Mouse (Mus musculus) MN1 (cell line): ENCODE data around the gene Pabpn1.
"Not testable (repeated sequence)": the region's sequence is repeated elsewhere in the genome, so short reads cannot be mapped to it uniquely, and the experiment has no call there.

ENCODE experiments used
- DNase-seq: peaks from one replicate; pipeline ENCODE4 v3.0.0-alpha.2; 2016; ENCODE audit warnings: low spot score

Gene Pabpn1

GRCm38 (mm10) chr14:54936831-54937160 lies 44.5 kb downstream of the Pabpn1 start:
- DNase-seq: no peak

DNA sequence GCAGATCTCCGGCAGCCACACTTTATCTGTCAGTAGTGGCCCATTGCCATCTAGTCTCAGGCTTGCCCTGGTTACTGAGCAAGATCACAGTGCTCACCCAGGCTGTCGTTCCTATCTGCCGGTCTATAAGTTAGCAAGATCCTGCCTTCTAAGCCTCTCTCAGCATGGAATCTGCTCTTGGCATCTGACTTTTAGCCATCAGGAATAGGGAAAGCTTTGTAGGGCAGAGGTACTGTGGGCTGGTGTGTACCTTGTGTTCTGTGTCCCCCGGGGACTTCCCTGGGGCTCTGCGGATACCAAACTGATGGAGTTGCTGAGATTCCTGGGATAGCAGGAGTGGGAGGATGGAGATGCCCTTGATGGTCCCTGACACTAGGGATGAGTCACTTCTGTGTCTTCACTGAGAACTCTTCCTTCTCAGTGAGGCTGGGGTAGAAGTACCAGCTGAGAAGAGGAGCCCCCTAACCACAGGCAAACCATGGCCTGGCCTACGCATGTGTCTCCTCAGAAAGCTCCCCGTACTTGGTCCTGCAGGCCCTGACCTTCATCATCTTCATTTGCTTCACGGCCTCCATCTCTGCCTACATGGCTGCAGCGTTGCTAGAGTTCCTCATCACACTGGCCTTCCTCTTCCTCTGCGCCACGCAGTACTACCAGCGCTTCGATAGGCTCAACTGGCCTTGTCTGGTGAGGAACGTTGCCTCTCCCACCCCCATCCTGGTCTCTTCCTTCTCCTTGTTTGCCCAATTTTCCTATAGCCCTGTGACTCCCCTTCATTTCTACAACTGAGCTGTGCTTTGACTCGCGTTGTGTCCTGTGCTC lies 45.3 kb downstream of the Pabpn1 start:
- DNase-seq: no peak

GRCm38 (mm10) chr14:54938431-54939219 lies 46.3 kb downstream of the Pabpn1 start:
- no peak for DNase-seq

GRCm38 (mm10) chr14:54939434-54940175 lies 47.3 kb downstream of the Pabpn1 start:
- DNase-seq: peak; percentile 68

DNA sequence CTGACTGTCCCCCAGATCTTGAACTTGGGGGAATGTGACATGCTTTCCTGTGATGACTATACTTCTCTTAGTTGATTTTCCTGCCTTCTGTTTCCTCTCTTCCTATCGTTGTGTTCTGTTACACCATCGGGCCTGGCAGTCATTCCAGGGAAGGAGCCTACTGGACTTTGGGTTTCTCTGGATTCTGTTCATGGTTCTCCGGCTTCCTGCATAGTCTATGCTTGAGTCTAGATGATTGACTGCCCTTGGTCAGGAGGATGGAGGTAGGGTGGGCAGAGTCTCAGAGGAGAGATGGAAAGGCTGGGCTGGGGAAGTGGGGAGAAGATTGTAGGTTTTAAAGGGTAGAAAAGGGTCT lies 47.9 kb downstream of the Pabpn1 start:
- no peak for DNase-seq

GRCm38 (mm10) chr14:54941024-54941978 lies 49.0 kb downstream of the Pabpn1 start:
- DNase-seq: no peak

DNA sequence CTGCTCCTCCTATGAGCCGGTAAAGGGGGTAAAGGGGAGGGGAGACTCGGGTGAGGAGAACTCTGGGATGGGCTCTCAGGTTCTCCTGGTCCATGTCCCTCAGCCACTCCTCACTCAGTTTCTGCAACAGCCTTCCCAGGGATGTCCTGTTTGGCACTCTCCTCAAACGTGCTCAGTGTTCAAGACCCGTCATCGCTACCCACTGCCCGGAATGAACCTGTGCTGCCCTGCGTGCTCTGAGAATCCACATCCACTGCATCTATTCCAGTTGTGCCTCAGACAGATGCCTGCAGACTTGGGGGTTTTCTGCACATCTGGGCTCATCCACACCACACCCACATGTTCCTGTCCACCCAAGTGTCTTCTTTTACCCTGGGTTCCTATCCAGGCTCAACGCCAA lies 50.2 kb downstream of the Pabpn1 start:
- no peak for DNase-seq

DNA sequence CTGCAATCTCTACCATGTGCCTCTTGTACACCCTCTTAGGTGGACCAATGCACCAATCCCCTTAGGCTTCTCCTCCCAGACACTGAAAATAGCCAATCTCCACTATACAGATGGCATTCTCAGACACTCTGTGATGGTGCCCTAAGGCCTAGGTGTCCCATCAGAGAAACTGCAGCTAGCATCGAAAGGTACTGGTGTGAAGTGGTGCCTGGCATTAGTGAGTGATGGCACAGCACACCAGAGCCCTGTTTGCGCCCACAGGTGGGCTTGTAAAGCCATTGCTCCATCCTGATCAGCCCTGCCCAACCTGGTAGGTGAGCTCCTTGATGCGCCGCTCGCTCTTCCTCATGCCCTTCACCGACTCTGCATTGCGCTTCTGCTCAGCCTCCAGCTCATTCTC lies 51.7 kb downstream of the Pabpn1 start:
- no peak for DNase-seq

GRCm38 (mm10) chr14:54944939-54945338 lies 52.6 kb downstream of the Pabpn1 start:
- no peak for DNase-seq

DNA sequence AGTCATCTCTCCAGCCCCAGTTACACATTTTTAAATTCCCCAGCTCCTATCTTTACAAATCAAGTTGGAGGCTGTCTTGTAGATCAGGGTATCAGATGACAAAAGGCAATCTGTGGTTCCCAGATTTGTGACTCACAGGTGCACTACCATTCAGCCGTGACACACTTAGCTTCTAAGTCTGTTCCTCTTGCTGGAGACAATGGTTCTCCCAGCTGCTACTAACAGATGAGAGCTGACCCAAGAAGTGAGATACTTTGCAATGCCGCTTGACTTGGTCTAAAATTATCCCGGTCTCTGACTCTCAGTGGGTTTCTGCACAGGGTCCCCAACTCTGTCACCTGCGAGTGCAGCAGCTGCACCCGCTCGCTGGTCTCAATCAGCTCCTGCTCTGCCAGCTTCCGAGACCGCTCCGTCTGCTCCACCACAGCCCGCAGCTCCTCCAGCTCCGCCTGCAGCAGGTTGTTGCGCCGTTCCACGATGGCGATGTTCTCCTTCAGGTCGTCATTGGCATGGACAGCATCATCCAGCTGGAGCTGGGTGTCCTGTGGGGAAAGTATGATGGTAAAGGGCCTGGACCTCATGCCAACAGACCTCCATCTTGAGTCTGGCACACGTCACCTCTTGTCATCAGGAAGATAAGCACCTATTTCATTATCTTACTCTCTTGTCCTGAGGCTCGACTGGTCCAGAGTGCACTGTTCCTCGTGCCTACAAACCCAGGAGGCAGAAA lies 53.8 kb downstream of the Pabpn1 start:
- no peak for DNase-seq

- not testable (repeated sequence) for DNase-seq
Measured at GRCm38 (mm10) chr14:54947008-54947407, 54.7 kb downstream of the Pabpn1 start.
